Mouse (Mus musculus) liver, adult (tissue): Measurements from ENCODE around the gene Zc3h8.
A peak's percentile ranks its signal among the peaks of the same experiment; 100 is the strongest.

ENCODE experiments used
- GATA4 ChIP-seq: IDR thresholded peaks from 2 replicates; pipeline ENCODE4 v1.6.1; 2014; ENCODE audit warnings: mild to moderate bottlenecking, low read length; ENCODE audit not compliant: insufficient replicate concordance

Zc3h8 gene

DNA sequence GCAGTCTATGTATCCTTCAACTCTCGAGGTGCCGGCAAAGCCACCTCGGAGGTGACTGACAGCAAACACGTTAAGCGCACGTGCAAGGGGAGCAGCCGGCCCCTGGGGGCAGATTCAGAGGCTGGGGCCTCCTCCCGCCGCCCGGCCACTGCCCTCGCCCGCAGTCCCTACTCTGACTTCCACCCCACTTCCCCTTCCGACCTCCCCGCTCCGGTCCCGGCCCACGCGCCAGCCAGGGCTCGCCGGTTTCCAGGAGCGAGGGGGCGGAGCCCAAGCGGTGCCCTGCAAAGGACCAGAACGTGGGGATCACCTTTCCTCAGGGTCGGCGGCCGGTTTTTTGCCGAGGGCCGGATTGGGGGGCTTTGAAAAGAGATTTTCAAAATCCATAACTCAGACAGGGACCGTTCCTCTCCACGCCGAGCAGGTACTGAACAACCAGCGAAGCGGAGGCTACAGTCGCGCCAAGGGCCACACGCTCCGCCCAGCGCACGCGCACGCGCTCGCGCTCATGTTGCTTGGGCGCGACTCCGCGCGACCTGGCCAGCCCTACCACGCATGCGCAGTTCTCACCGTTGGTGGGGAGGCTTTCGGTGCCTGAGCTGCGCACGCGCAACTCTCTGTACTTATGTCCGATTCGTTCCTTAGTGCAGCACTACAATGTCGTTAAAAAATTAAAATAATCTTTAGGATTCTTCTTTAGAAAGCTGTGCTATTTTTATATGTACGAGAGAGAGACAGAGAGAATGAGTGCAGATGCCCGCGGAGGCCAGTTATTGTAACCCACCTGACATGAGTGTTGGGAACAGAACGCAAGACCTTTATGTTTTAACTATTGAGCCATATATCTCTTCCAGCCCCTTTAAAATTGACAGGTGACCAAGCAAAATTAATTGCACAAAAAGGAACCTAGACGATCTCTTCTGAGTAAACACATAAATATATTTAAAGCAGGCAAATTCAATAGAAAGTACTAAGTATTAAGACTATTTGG, at the start of gene Zc3h8:
Gene Zc3h8 (minus strand): TSS at position 540 of the 991 bp plus-strand sequence.
- TF ChIP-seq GATA4: peak; percentile 9; the same call in 1 of the 2 replicates

- TF ChIP-seq GATA4: no peak
Measured at GRCm38 (mm10) chr2:128984746-128985145, 40.9 kb upstream of the Zc3h8 start.

DNA sequence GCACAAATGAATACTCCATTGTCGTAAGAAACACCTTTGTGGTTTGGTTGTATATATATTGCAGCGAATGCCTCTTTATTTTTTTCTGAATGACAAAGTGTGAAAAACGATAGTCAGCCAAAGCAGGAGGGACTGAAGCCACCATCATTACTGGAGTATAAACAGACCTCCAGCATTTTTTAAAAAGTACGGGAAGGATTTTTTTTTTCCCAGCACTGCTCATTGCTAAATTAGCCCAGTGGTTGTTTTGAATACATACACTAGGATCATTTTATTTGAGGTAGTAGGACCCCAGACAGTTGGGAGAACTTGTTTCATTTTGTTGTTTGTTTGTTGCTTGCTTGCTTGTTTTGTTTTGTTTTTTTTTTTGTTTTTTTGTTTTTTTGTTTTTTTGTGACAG, 31.7 kb upstream of the Zc3h8 start:
- no peak for TF ChIP-seq GATA4

- TF ChIP-seq GATA4: no peak
Measured at GRCm38 (mm10) chr2:128972301-128972700, 28.4 kb upstream of the Zc3h8 start.

DNA sequence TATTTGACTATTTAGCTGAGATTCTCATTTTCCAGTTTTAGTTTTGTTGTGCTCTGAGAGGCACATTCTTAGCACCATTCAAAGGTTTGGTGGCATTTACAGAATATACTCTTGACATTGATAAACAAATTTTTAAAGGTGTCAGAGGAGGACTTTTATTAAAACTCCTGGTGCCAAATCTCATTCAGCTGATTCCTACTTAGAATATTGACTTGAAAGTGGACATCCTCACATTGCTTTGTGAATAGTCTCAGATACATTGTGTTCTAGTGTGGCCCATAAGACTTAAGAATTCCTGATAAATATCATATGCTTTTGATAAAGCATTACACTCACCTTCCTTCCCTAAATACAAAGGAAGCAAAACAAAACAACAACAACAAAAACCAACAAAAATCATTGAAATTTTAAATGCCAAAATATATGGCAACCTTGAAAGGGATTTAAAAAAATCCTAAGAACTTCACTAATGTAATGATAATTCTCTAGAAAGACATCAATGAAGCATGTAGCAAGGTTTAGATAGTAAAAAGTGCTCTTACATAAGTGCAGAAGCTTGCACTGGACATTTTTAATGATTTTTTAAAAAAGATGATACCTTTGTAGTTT, 24.7 kb upstream of the Zc3h8 start:
- TF ChIP-seq GATA4: no peak

DNA sequence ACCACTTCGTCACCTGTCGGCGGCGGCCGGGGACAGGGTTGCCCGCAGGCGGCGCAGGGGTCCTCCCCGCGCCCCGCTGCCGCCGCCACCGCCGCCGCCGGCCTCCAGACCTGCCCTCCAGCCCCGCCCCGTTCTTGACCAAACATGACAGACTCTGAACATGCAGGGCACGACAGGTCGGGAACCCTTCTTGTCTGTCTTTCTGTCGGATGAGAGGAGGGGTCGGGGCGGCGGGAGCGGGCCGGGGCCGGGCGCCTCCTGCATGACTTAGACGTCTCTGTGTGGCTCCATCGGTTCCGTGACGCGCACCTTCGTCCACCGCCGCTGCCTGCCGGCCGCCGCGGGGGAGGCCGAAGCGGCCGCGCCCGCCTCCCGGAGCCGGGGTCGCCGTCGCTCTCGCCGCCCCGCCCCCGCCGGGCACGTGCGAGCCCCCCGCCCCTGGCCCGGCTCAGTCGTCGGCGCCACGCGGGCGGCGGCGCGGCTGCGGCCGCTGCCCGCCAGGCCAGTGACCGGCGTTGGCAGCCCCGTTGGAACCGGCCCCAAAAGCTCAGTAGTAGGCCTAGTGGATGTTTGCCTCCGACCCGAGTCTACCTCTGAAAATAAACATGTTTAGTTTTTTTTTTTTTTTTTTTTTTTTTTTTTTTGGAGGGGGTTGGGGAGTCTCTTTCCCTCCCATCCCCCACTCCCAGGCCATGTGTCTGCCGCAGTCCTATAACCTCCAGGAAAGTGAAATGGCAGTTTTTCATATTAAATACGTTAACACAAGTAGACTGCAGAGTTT, 24.0 kb upstream of the Zc3h8 start, which contains the start of gene Gm10762:
Gene Gm10762 (minus strand): TSS at position 65 of the 781 bp plus-strand sequence.
- TF ChIP-seq GATA4: no peak

- peak; percentile 100 for TF ChIP-seq GATA4
Measured at GRCm38 (mm10) chr2:128966641-128967580, 23.0 kb upstream of the Zc3h8 start, which contains the start of gene Zc3h6. Gene Zc3h6, plus strand, starts transcription at chr2:128967402.

DNA sequence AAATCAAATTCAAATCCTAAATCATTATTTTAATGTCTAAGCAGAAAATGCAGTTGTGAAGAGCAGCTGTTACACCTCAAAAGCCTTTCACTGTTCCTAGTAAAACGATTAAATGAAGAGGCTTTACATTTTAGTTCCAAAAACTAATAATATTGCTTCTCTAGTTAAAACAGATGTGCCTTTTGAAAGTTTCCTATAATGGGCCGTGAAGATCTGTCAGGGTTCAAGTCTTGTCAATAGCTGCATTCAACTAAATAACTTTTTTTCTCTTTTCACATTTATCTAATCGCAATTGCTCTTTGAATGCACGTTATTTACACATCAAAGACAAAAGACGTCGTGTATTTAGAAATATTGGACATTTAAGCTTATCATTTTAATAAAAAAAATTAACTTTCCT, 22.4 kb upstream of the Zc3h8 start:
- TF ChIP-seq GATA4: no peak

DNA sequence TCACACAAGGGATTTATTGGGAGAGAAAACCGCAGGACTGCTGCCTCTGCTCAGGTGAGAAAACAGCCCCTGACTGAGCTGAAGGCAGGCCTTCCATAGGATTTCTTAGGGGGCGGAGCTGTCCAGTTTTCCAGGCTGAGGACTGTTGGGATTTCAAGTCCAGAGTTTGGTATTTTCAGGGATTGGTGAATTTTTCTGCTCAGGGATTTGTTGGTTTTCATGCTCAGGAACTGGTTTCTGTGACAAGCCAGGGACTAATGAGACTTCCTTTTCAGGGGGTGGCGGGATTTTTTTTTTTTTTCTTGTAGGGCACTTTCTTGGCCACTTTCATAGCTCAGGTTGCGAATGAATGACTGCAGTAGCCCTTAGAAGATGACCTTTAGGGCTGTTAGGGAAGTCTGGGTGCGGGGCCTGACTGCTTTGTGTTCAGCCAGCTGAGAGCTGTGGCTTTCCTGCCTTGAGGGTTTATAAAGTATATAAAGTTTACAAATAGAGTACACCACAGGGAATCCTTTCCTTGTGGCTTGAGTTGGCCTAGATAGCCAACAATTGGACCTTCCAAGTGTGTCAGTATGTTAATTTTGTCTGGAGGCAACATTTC, 21.7 kb upstream of the Zc3h8 start:
- TF ChIP-seq GATA4: no peak

- no peak for TF ChIP-seq GATA4
Measured at GRCm38 (mm10) chr2:128954186-128954585, 10.3 kb upstream of the Zc3h8 start.

GRCm38 (mm10) chr2:128947962-128948588, 4.2 kb upstream of the Zc3h8 start:
- TF ChIP-seq GATA4: no peak

DNA sequence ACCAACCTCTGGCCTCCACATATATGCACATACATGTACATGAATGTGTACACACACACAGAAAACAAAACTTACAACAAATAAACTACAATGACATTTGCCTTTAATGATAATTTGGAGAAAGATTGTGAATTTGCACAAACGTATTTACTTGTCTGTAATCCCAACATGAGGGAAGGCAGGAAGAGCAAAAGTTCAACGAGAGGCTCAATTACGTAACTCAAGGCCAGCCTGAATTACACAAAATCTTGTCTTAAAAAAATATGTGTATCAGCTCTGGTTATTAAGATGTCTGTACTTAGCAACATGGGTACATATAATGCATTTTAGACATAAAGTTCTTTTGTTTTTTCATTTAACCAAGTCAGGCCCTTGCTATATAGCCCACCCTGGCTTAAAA, 7.6 kb downstream of the Zc3h8 start:
- TF ChIP-seq GATA4: no peak

GRCm38 (mm10) chr2:128930704-128931103, 13.2 kb downstream of the Zc3h8 start:
- no peak for TF ChIP-seq GATA4
